Mouse (Mus musculus): ENCODE results near the gene Fgd4.

- peak; percentile 7; the same call in 1 of the 2 replicates for TF ChIP-seq CTCF (IDR thresholded peaks at IDR 0.05; ENCODE audit: borderline replicate concordance, insufficient read depth, low read depth, low read length)
- no peak for TF ChIP-seq POLR2A (IDR thresholded peaks at IDR 0.05; ENCODE audit: borderline replicate concordance, insufficient read depth, low read length)
Measured at GRCm38 (mm10) chr16:16554098-16554497, 46.3 kb downstream of the Fgd4 start.
